Comparison of ENCODE assay signal across 29 mouse cellular contexts in the genomic region with DNA sequence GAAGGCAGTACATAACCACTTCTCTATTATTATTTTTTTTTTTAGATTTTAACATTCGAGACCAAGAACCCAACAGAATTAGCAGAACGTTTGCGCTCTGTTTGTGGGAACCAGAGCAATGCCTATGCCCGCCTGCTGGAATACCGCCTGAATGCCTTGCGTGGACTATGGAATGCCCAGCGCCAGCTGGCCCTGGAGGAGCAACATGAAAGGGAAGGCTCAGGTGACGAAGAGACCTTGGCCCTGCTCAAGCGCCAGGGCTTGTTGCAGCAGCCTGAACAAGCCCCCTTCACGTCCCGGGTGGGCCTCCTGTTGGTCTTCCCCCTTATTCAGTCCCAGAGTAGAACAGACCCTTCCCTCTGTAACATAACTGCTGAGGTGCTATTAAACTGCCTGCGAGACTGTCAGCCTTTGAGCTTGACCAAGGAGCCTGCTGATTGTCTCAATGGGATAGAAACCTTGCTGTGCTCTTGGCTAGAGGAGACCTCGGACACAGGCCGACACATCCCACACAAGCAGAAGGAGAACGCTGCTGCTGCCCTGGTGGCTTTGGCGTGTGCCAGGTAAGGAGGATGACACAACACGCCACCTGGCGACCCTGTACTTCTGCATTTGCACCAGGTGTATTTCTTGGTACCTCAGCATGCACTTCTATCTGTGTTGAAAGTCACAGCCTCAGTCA. TPM values are rescaled to one million over a fixed set of nuclear protein-coding genes. Genes with fewer than 3 reads are reported as not detected.
DNase-seq lines count a peak whose midpoint lies in the region; ATAC-seq and TF ChIP-seq lines count a peak whose summit lies in the region.
"Had no signal": no experiment of that assay in that cellular context is flagged by ENCODE, and none has a peak within 500 bp of the region (broad histone marks: within the 10 kb centered on the region; RNA-seq: fewer than 3 reads in every experiment).

No protein-coding gene starts in this region.

- H3K4me3 ChIP-seq in liver, embryonic 12.5 days = no peak overlapping the region
- no peak overlapping the region for H3K4me3 ChIP-seq in cerebellum, adult 2 months (replicated peaks; ENCODE audit: insufficient read depth, low read depth, low read length)
- H3K4me3 ChIP-seq: embryonic facial prominence, embryonic 13.5 days; forebrain, embryonic 10.5 days; forebrain, embryonic 15.5 days; heart, embryonic 13.5 days; hindbrain, embryonic 10.5 days; hindbrain, embryonic 15.5 days; kidney, embryonic 15.5 days; left cerebral cortex, adult 2 months; limb, embryonic 12.5 days; lung, embryonic 15.5 days; neural tube, embryonic 13.5 days had no signal

- H3K9ac ChIP-seq in liver, embryonic 12.5 days = no peak overlapping the region
- H3K9ac ChIP-seq: embryonic facial prominence, embryonic 13.5 days; forebrain, embryonic 15.5 days; heart, embryonic 13.5 days; hindbrain, embryonic 15.5 days; kidney, embryonic 15.5 days; limb, embryonic 12.5 days; liver, embryonic 14.5 days; lung, embryonic 15.5 days; neural tube, embryonic 13.5 days had no signal

- peak; percentile 58; the same call in 1 of the 2 replicates for TF ChIP-seq CTCF in cerebellum, adult 2 months (IDR thresholded peaks at IDR 0.05; ENCODE audit: borderline replicate concordance, insufficient read depth, low read depth, low read length)

- TF ChIP-seq POLR2A in cerebellum, adult 2 months (IDR thresholded peaks at IDR 0.05; ENCODE audit: borderline replicate concordance, insufficient read depth, low read length) = no peak

- peaks cover 54% of the 10 kb centered on the region for H3K4me1 ChIP-seq in liver, embryonic 12.5 days
- H3K4me1 ChIP-seq in cerebellum, adult 2 months (ENCODE audit: control insufficient read depth, insufficient read depth, low read length) = peaks cover 53% of the 10 kb centered on the region
- H3K4me1 ChIP-seq: embryonic facial prominence, embryonic 13.5 days; forebrain, embryonic 10.5 days; forebrain, embryonic 15.5 days; hindbrain, embryonic 10.5 days; hindbrain, embryonic 15.5 days; kidney, embryonic 15.5 days; limb, embryonic 12.5 days; lung, embryonic 15.5 days; neural tube, embryonic 13.5 days had no signal

- peaks cover 78% of the 10 kb centered on the region for H3K36me3 ChIP-seq in liver, embryonic 12.5 days

- H3K27ac ChIP-seq in liver, embryonic 12.5 days = peak overlapping the region; percentile 42; the same call in 1 of the 2 replicates
- peak overlapping the region; percentile 76 for H3K27ac ChIP-seq in cerebellum, adult 2 months (ENCODE audit: insufficient read depth, low read length)
- H3K27ac ChIP-seq: embryonic facial prominence, embryonic 13.5 days; forebrain, embryonic 10.5 days; forebrain, embryonic 15.5 days; heart, embryonic 13.5 days; hindbrain, embryonic 10.5 days; hindbrain, embryonic 15.5 days; kidney, embryonic 15.5 days; left cerebral cortex, adult 2 months; limb, embryonic 12.5 days; lung, embryonic 15.5 days; neural tube, embryonic 13.5 days had no signal

- no peak overlapping the region for H3K4me2 ChIP-seq in liver, embryonic 12.5 days
- H3K4me2 ChIP-seq: embryonic facial prominence, embryonic 13.5 days; forebrain, embryonic 15.5 days; heart, embryonic 13.5 days; hindbrain, embryonic 15.5 days; kidney, embryonic 15.5 days; limb, embryonic 12.5 days; lung, embryonic 15.5 days; midbrain, embryonic 11.5 days; neural tube, embryonic 13.5 days had no signal

- 86% methylated on average over 18 of the region's 18 CpGs for WGBS in liver, embryonic 12.5 days (ENCODE audit: insufficient replicate concordance)
- 13% methylated on average over 18 of the region's 18 CpGs for WGBS in cerebellum, adult 2 months

- ATAC-seq in liver, embryonic 12.5 days = no peak
- ATAC-seq: forebrain, embryonic 15.5 days; inflammation-experienced regulatory T-cells, adult 6 months; Patski had no signal

- no peaks in the 10 kb centered on the region for H3K27me3 ChIP-seq in liver, embryonic 12.5 days (replicated peaks)
- H3K27me3 ChIP-seq in cerebellum, adult 2 months (ENCODE audit: control insufficient read depth, insufficient read depth, low read length) = no peaks in the 10 kb centered on the region
- H3K27me3 ChIP-seq: embryonic facial prominence, embryonic 13.5 days; forebrain, embryonic 15.5 days; heart, embryonic 13.5 days; hindbrain, embryonic 15.5 days; kidney, embryonic 15.5 days; limb, embryonic 12.5 days; lung, embryonic 15.5 days; neural tube, embryonic 13.5 days; Patski had no signal

- H3K9me3 ChIP-seq in liver, embryonic 12.5 days (replicated peaks) = no peaks in the 10 kb centered on the region
- H3K9me3 ChIP-seq: embryonic facial prominence, embryonic 13.5 days; forebrain, embryonic 10.5 days; forebrain, embryonic 15.5 days; G1E; heart, embryonic 13.5 days; hindbrain, embryonic 10.5 days; hindbrain, embryonic 15.5 days; kidney, embryonic 15.5 days; limb, embryonic 12.5 days; lung, embryonic 15.5 days; neural tube, embryonic 13.5 days had no signal

- DNase-seq in liver = no peak
- peak; percentile 85 to 91 for DNase-seq in cerebellum, adult 2 months
- peak; percentile 74 to 77 for DNase-seq in cerebellum, postnatal 14 days
- no peak for DNase-seq in layer of hippocampus, postnatal 10 days (ENCODE audit: low spot score in 2 of 2)
- no peak for DNase-seq in Muller cell, postnatal 12 days (ENCODE audit: inconsistent ontology term)
- DNase-seq in adipocyte (ENCODE audit: low spot score) = no peak
- DNase-seq: adrenal gland, postnatal 36 days; heart, postnatal 10 days; kidney, adult 11 months; kidney, postnatal 25 days; lung, postnatal 36 days; thymus, postnatal 4 days had no signal

RNA-seq across cellular contexts. Expression of a gene that starts 33.9 kb away (rescaled TPM):
- 13.3 and 14.4 TPM in 2 replicates for polyA plus RNA-seq in liver, embryonic 12.5 days (2016; fragmentation: Nextera tagmentation; extraction: Ambion mirVana)
- 81.2 and 86.4 TPM in 2 replicates for polyA plus RNA-seq in cerebellum, adult 2 months (2012; rRNA removed)
- 100 to 1,000 TPM; 190 to 212 TPM for total RNA-seq in layer of hippocampus, postnatal 10 days (2021)

RNA-seq across cellular contexts. Expression of a gene that starts 49.7 kb away (rescaled TPM):
- 590 and 602 TPM in 2 replicates for polyA plus RNA-seq in liver, embryonic 12.5 days (2016; fragmentation: Nextera tagmentation; extraction: Ambion mirVana)
- polyA plus RNA-seq in cerebellum, adult 2 months (2012; rRNA removed) = 363 and 400 TPM in 2 replicates
- 100 to 1,000 TPM; 520 to 542 TPM for total RNA-seq in layer of hippocampus, postnatal 10 days (2021)

Comparison
In these comparisons a context has a peak if more than half of its experiments do, and no peak if none do; other contexts are left out.
1. DNase-seq: peak in cerebellum, adult 2 months (2 of 2) and cerebellum, postnatal 14 days (2 of 2); none in liver (single experiment), layer of hippocampus, postnatal 10 days (0 of 2), Muller cell, postnatal 12 days (single experiment) and adipocyte (single experiment).